Mouse (Mus musculus): Measurements from ENCODE around the gene Mmp11. TPM values are rescaled to one million over a fixed set of nuclear protein-coding genes. Genes with fewer than 3 reads are reported as not detected.
A peak's percentile ranks its signal among the peaks of the same experiment; 100 is the strongest.

Mmp11 gene
- polyA plus RNA-seq, 1 experiment: 9.3 TPM

DNA sequence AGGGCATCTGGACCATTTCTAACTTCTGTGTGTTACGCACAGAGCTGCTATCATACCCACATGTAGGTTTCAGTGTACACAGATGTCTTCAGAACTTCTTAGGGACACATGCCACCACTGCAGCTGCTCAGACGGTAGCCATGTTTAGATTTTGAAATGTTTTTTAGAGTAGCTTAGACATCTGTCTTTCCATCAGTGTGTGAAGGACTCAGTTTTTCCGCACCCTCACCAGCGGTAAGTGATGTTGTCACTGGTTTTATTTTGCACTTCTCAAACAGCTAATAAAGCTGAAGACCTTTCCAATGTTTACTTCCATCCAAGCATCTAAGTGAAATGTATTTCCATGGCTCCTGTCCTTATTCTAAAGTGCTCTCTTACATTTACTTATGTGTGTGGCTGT lies 29.4 kb downstream of the Mmp11 start:
- Histone ChIP-seq H3K4me1 (replicated peaks; ENCODE audit: control insufficient read depth, insufficient read depth, low read length) (no peaks in the 10 kb centered on the region), H3K27ac (ENCODE audit: control insufficient read depth, insufficient read depth, low read length) (no peak overlapping the region), H3K4me3 (ENCODE audit: control insufficient read depth, insufficient read depth, low read length) (no peak overlapping the region), H3K36me3 (ENCODE audit: control insufficient read depth, insufficient read depth, low read length) (peaks cover 68% of the 10 kb centered on the region), H3K27me3 (ENCODE audit: control insufficient read depth, insufficient read depth, low read length) (no peaks in the 10 kb centered on the region)
- no peak for DNase-seq
- TF ChIP-seq CTCF (IDR thresholded peaks at IDR 0.05; ENCODE audit: borderline replicate concordance, control insufficient read depth, extremely low read depth, insufficient read depth, low read length, poor library complexity) (no peak), POLR2A (IDR thresholded peaks at IDR 0.05; ENCODE audit: control insufficient read depth, extremely low read depth, insufficient read depth, low read length, poor library complexity) (no peak)
- WGBS: 97% methylated on average over 4 of the region's 4 CpGs

DNA sequence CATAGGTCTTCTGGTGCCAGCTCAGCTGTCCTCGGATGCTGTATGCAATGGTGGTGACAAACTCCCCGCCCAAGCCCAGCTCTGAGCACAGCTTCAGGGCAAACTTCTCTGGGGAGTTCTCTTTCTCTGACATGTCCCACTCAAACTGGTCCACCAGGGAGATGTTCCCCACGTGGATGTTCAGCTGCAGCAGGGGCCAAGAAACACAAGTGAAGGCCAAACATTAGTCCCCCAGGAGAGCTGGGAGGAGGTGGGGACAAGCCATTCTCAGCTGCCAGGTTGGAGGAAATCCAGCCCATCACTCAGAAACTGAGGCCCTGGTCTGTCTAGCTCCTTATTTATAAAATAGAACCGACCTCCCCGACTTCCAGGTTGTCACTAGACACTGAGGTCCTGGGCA lies 31.9 kb downstream of the Mmp11 start:
- TF ChIP-seq POLR2A (IDR thresholded peaks at IDR 0.05; ENCODE audit: control insufficient read depth, extremely low read depth, insufficient read depth, low read length, poor library complexity) (no peak), CTCF (IDR thresholded peaks at IDR 0.05; ENCODE audit: borderline replicate concordance, control insufficient read depth, extremely low read depth, insufficient read depth, low read length, poor library complexity) (no peak)
- H3K4me1 ChIP-seq (replicated peaks; ENCODE audit: control insufficient read depth, insufficient read depth, low read length): no peaks in the 10 kb centered on the region
- WGBS: 91% methylated on average over 5 of the region's 5 CpGs
- no peaks in the 10 kb centered on the region for H3K27me3 ChIP-seq (ENCODE audit: control insufficient read depth, insufficient read depth, low read length)
- H3K27ac ChIP-seq (ENCODE audit: control insufficient read depth, insufficient read depth, low read length): no peak overlapping the region
- H3K4me3 ChIP-seq (ENCODE audit: control insufficient read depth, insufficient read depth, low read length): no peak overlapping the region
- no peak for DNase-seq
- H3K36me3 ChIP-seq (ENCODE audit: control insufficient read depth, insufficient read depth, low read length): peaks cover 46% of the 10 kb centered on the region

GRCm38 (mm10) chr10:75898846-75899245 lies 37.5 kb downstream of the Mmp11 start:
- Histone ChIP-seq H3K36me3 (ENCODE audit: control insufficient read depth, insufficient read depth, low read length) (peaks cover 26% of the 10 kb centered on the region), H3K27ac (ENCODE audit: control insufficient read depth, insufficient read depth, low read length) (no peak overlapping the region), H3K4me1 (replicated peaks; ENCODE audit: control insufficient read depth, insufficient read depth, low read length) (peaks cover 4% of the 10 kb centered on the region), H3K4me3 (ENCODE audit: control insufficient read depth, insufficient read depth, low read length) (no peak overlapping the region), H3K27me3 (ENCODE audit: control insufficient read depth, insufficient read depth, low read length) (no peaks in the 10 kb centered on the region)
- DNase-seq: no peak
- 94% methylated on average over 3 of the region's 3 CpGs for WGBS
- no peak for TF ChIP-seq CTCF (IDR thresholded peaks at IDR 0.05; ENCODE audit: borderline replicate concordance, control insufficient read depth, extremely low read depth, insufficient read depth, low read length, poor library complexity)
- no peak for TF ChIP-seq POLR2A (IDR thresholded peaks at IDR 0.05; ENCODE audit: control insufficient read depth, extremely low read depth, insufficient read depth, low read length, poor library complexity)

DNA sequence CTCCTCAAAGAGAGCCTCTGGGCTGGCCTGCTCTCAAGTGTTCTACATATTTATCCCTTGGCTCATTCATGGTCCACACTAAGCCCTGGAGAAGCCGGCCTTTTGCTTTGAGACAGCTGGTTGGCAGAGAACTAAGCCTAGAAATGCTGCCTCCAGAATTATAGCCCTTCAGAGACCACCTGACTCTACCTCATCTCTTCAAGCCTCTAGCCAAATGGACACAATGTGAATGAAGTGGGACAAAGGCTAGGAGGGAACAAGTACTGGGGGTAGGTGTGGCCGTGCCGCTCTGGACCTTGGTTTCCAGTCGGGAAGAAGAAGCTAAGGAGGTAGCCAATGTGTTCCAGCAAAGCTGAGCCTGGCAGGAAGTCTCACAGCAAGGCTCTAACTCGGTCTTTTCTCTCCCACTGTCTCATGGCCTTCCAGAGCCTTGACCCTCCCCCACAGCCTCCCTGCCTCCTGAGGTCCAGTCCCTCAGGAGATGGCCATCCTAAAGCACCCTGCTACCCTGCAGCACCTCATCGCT lies 38.2 kb downstream of the Mmp11 start:
- no peak for DNase-seq
- no peak for TF ChIP-seq POLR2A (IDR thresholded peaks at IDR 0.05; ENCODE audit: control insufficient read depth, extremely low read depth, insufficient read depth, low read length, poor library complexity)
- no peak for TF ChIP-seq CTCF (IDR thresholded peaks at IDR 0.05; ENCODE audit: borderline replicate concordance, control insufficient read depth, extremely low read depth, insufficient read depth, low read length, poor library complexity)
- Histone ChIP-seq H3K4me3 (ENCODE audit: control insufficient read depth, insufficient read depth, low read length) (no peak overlapping the region), H3K36me3 (ENCODE audit: control insufficient read depth, insufficient read depth, low read length) (peaks cover 21% of the 10 kb centered on the region), H3K27ac (ENCODE audit: control insufficient read depth, insufficient read depth, low read length) (no peak overlapping the region), H3K27me3 (ENCODE audit: control insufficient read depth, insufficient read depth, low read length) (no peaks in the 10 kb centered on the region), H3K4me1 (replicated peaks; ENCODE audit: control insufficient read depth, insufficient read depth, low read length) (peaks cover 11% of the 10 kb centered on the region)
- WGBS: 94% methylated on average over 6 of the region's 6 CpGs

- H3K27me3 ChIP-seq (ENCODE audit: control insufficient read depth, insufficient read depth, low read length): no peaks in the 10 kb centered on the region
- peak; percentile 43 for DNase-seq
- H3K4me3 ChIP-seq (ENCODE audit: control insufficient read depth, insufficient read depth, low read length): no peak overlapping the region
- peaks cover 13% of the 10 kb centered on the region for H3K4me1 ChIP-seq (replicated peaks; ENCODE audit: control insufficient read depth, insufficient read depth, low read length)
- peak; percentile 54; the same call in 1 of the 2 replicates for TF ChIP-seq CTCF (IDR thresholded peaks at IDR 0.05; ENCODE audit: borderline replicate concordance, control insufficient read depth, extremely low read depth, insufficient read depth, low read length, poor library complexity)
- no peak for TF ChIP-seq POLR2A (IDR thresholded peaks at IDR 0.05; ENCODE audit: control insufficient read depth, extremely low read depth, insufficient read depth, low read length, poor library complexity)
- H3K27ac ChIP-seq (ENCODE audit: control insufficient read depth, insufficient read depth, low read length): no peak overlapping the region
- WGBS: 66% methylated on average over 6 of the region's 6 CpGs
- peaks cover 15% of the 10 kb centered on the region for H3K36me3 ChIP-seq (ENCODE audit: control insufficient read depth, insufficient read depth, low read length)
These were observed 38.9 kb downstream of the Mmp11 start for GRCm38 (mm10) chr10:75897373-75897772.

DNA sequence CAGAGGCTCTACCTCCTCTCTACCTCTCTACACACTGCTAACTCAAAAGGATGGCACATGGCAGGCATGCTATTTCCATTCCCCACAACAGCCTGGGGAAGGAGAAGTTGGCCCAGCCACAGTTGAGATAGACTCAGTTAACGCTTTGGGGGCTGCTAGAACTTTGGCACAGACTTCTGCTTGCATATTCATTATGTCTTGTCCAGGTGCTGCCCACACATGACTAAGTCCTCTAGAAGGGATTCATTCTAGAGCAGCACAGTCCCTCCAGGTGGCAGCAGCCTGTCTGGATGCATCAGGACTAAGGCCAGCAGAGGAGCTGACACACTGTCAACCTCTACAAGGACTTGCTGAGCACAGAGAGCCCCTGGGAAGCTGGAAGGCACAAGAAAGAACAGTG lies 40.1 kb downstream of the Mmp11 start:
- Histone ChIP-seq H3K36me3 (ENCODE audit: control insufficient read depth, insufficient read depth, low read length) (peaks cover 15% of the 10 kb centered on the region), H3K27me3 (ENCODE audit: control insufficient read depth, insufficient read depth, low read length) (no peaks in the 10 kb centered on the region), H3K27ac (ENCODE audit: control insufficient read depth, insufficient read depth, low read length) (no peak overlapping the region), H3K4me1 (replicated peaks; ENCODE audit: control insufficient read depth, insufficient read depth, low read length) (peaks cover 13% of the 10 kb centered on the region), H3K4me3 (ENCODE audit: control insufficient read depth, insufficient read depth, low read length) (no peak overlapping the region)
- no peak for TF ChIP-seq CTCF (IDR thresholded peaks at IDR 0.05; ENCODE audit: borderline replicate concordance, control insufficient read depth, extremely low read depth, insufficient read depth, low read length, poor library complexity)
- TF ChIP-seq POLR2A (IDR thresholded peaks at IDR 0.05; ENCODE audit: control insufficient read depth, extremely low read depth, insufficient read depth, low read length, poor library complexity): no peak
- DNase-seq: no peak
- WGBS: 97% methylated on average over 1 of the region's 1 CpGs

- 97% methylated on average over 5 of the region's 5 CpGs for WGBS
- no peak overlapping the region for H3K27ac ChIP-seq (ENCODE audit: control insufficient read depth, insufficient read depth, low read length)
- no peak for TF ChIP-seq POLR2A (IDR thresholded peaks at IDR 0.05; ENCODE audit: control insufficient read depth, extremely low read depth, insufficient read depth, low read length, poor library complexity)
- no peak for TF ChIP-seq CTCF (IDR thresholded peaks at IDR 0.05; ENCODE audit: borderline replicate concordance, control insufficient read depth, extremely low read depth, insufficient read depth, low read length, poor library complexity)
- no peaks in the 10 kb centered on the region for H3K27me3 ChIP-seq (ENCODE audit: control insufficient read depth, insufficient read depth, low read length)
- H3K4me1 ChIP-seq (replicated peaks; ENCODE audit: control insufficient read depth, insufficient read depth, low read length): peaks cover 13% of the 10 kb centered on the region
- H3K36me3 ChIP-seq (ENCODE audit: control insufficient read depth, insufficient read depth, low read length): peaks cover 15% of the 10 kb centered on the region
- DNase-seq: no peak
- H3K4me3 ChIP-seq (ENCODE audit: control insufficient read depth, insufficient read depth, low read length): no peak overlapping the region
These were observed 40.6 kb downstream of the Mmp11 start for GRCm38 (mm10) chr10:75895730-75896129.
